ENCODE assay signal across 31 mouse cellular contexts in genomic region chr11:32697695-32698094, GRCm38 (mm10). TPM values are rescaled to one million over a fixed set of nuclear protein-coding genes. Genes with fewer than 3 reads are reported as not detected.
DNase-seq lines count a peak whose midpoint lies in the region; ATAC-seq and TF ChIP-seq lines count a peak whose summit lies in the region.
"Had no signal": no experiment of that assay in that cellular context is flagged by ENCODE, and none has a peak within 500 bp of the region (broad histone marks: within the 10 kb centered on the region; RNA-seq: fewer than 3 reads in every experiment).

No protein-coding gene starts in this region.

- 0 out of 2 replicates have a peak overlapping the region, but pooled peaks have one; percentile 13 for H3K4me2 ChIP-seq in liver, embryonic 11.5 days
- no peak overlapping the region for H3K4me2 ChIP-seq in liver, postnatal 0 days (ENCODE audit: low read depth, low read length)
- H3K4me2 ChIP-seq in forebrain, embryonic 16.5 days (ENCODE audit: low read length), result no peak overlapping the region
- H3K4me2 ChIP-seq: embryonic facial prominence, embryonic 13.5 days; forebrain, embryonic 15.5 days; heart, embryonic 12.5 days; hindbrain, embryonic 13.5 days; liver, embryonic 13.5 days; lung, embryonic 14.5 days; midbrain, embryonic 12.5 days had no signal

- no peak for TF ChIP-seq RAD21 in MEL (IDR thresholded peaks at IDR 0.05; ENCODE audit: low read depth, low read length)

- no peaks in the 10 kb centered on the region for H3K9me3 ChIP-seq in liver, embryonic 11.5 days (ENCODE audit: control insufficient read depth, low read length)
- no peaks in the 10 kb centered on the region for H3K9me3 ChIP-seq in liver, postnatal 0 days (ENCODE audit: low read length)
- no peaks in the 10 kb centered on the region for H3K9me3 ChIP-seq in MEL (replicated peaks; ENCODE audit: insufficient read depth, low read length)
- H3K9me3 ChIP-seq in forebrain, embryonic 16.5 days (ENCODE audit: control insufficient read depth, low read length), result no peaks in the 10 kb centered on the region
- H3K9me3 ChIP-seq: embryonic facial prominence, embryonic 13.5 days; forebrain, embryonic 10.5 days; forebrain, embryonic 15.5 days; heart, embryonic 12.5 days; hindbrain, embryonic 13.5 days; liver, embryonic 13.5 days; midbrain, embryonic 12.5 days had no signal

- TF ChIP-seq EP300 in liver, postnatal 0 days (IDR thresholded peaks at IDR 0.05; ENCODE audit: low read depth), result no peak
- peak; percentile 67 to 79 for TF ChIP-seq EP300 in MEL (IDR thresholded peaks at IDR 0.05; ENCODE audit: low read depth in 1 of 2, low read length in 2 of 2)

- ATAC-seq in liver, embryonic 11.5 days (replicated peaks; ENCODE audit: low FRiP score), result no peak
- no peak for ATAC-seq in liver, postnatal 0 days
- peak; percentile 48; the same call in 1 of the 2 replicates for ATAC-seq in common myeloid progenitor, adult 5-6 weeks (replicated peaks; ENCODE audit: low read depth, poor library complexity, severe bottlenecking)
- no peak for ATAC-seq in forebrain, embryonic 16.5 days
- ATAC-seq: forebrain, embryonic 15.5 days had no signal

- H3K27me3 ChIP-seq in liver, embryonic 11.5 days (replicated peaks; ENCODE audit: control insufficient read depth, insufficient read depth, low read length), result no peaks in the 10 kb centered on the region
- H3K27me3 ChIP-seq in liver, postnatal 0 days (ENCODE audit: insufficient read depth, low read length), result no peaks in the 10 kb centered on the region
- no peaks in the 10 kb centered on the region for H3K27me3 ChIP-seq in MEL (ENCODE audit: control insufficient read depth in 1 of 2, insufficient read depth in 2 of 2, low read length in 2 of 2)
- H3K27me3 ChIP-seq in forebrain, embryonic 16.5 days (replicated peaks; ENCODE audit: control insufficient read depth, insufficient read depth, low read length), result no peaks in the 10 kb centered on the region
- H3K27me3 ChIP-seq: embryonic facial prominence, embryonic 13.5 days; forebrain, embryonic 15.5 days; heart, embryonic 12.5 days; hindbrain, embryonic 13.5 days; liver, embryonic 13.5 days; midbrain, embryonic 12.5 days had no signal

- no peak overlapping the region for H3K4me3 ChIP-seq in liver, embryonic 11.5 days (ENCODE audit: low read depth, low read length)
- H3K4me3 ChIP-seq in liver, postnatal 0 days (ENCODE audit: low read depth, low read length), result no peak overlapping the region
- H3K4me3 ChIP-seq in MEL (ENCODE audit: control insufficient read depth in 1 of 2, insufficient read depth in 1 of 2, low read depth in 2 of 2, low read length in 2 of 2), result no peak overlapping the region
- H3K4me3 ChIP-seq in forebrain, embryonic 16.5 days (replicated peaks; ENCODE audit: low read length), result no peak overlapping the region
- H3K4me3 ChIP-seq: embryonic facial prominence, embryonic 13.5 days; forebrain, embryonic 10.5 days; forebrain, embryonic 15.5 days; heart, embryonic 12.5 days; hindbrain, embryonic 13.5 days; liver, embryonic 13.5 days; midbrain, embryonic 12.5 days; myocyte had no signal

- H3K4me1 ChIP-seq in liver, embryonic 11.5 days (replicated peaks; ENCODE audit: control insufficient read depth, insufficient read depth, low read length), result peaks cover 30% of the 10 kb centered on the region
- H3K4me1 ChIP-seq in liver, postnatal 0 days (ENCODE audit: insufficient read depth), result peaks cover 19% of the 10 kb centered on the region
- peaks cover 11 to 16% of the 10 kb centered on the region in 2 experiments for H3K4me1 ChIP-seq in MEL (ENCODE audit: control insufficient read depth in 1 of 2, insufficient read depth in 2 of 2, low read length in 2 of 2)
- H3K4me1 ChIP-seq in forebrain, embryonic 16.5 days (replicated peaks; ENCODE audit: control insufficient read depth, insufficient read depth, low read length), result peaks cover 11% of the 10 kb centered on the region; the same call in 1 of the 2 replicates

- peaks cover 43% of the 10 kb centered on the region for H3K79me2 ChIP-seq in MEL (ENCODE audit: control insufficient read depth, insufficient read depth, low read length, poor library complexity)

- no peak for TF ChIP-seq POLR2A in MEL (IDR thresholded peaks at IDR 0.05; ENCODE audit: control insufficient read depth in 1 of 2, insufficient read depth in 1 of 2, low read depth in 1 of 2, low read length in 2 of 2, poor library complexity in 1 of 2)

- WGBS in liver, embryonic 11.5 days, result 33% methylated on average over 3 of the region's 3 CpGs
- WGBS in liver, postnatal 0 days (ENCODE audit: insufficient replicate concordance), result 26% methylated on average over 3 of the region's 3 CpGs
- 83% methylated on average over 3 of the region's 3 CpGs for WGBS in forebrain, embryonic 16.5 days

- H3K36me3 ChIP-seq in liver, embryonic 11.5 days (ENCODE audit: control insufficient read depth, insufficient read depth, low read length), result no peaks in the 10 kb centered on the region
- no peaks in the 10 kb centered on the region for H3K36me3 ChIP-seq in liver, postnatal 0 days (replicated peaks; ENCODE audit: insufficient read depth, low read length)
- H3K36me3 ChIP-seq in MEL (ENCODE audit: control insufficient read depth in 1 of 2, insufficient read depth in 2 of 2, low read length in 2 of 2), result peaks cover 0 to 23% of the 10 kb centered on the region in 2 experiments
- no peaks in the 10 kb centered on the region for H3K36me3 ChIP-seq in forebrain, embryonic 16.5 days (ENCODE audit: control insufficient read depth, insufficient read depth)
- H3K36me3 ChIP-seq: embryonic facial prominence, embryonic 13.5 days; forebrain, embryonic 10.5 days; forebrain, embryonic 15.5 days; heart, embryonic 12.5 days; hindbrain, embryonic 13.5 days; liver, embryonic 13.5 days; midbrain, embryonic 12.5 days had no signal

- DNase-seq in liver, embryonic 11.5 days (ENCODE audit: low spot score), result no peak
- DNase-seq in liver, postnatal 0 days, result no peak
- peak; percentile 75 for DNase-seq in MEL (ENCODE audit: low read depth, low spot score)
- peak; percentile 24 for DNase-seq in naive thymus-derived CD4-positive, alpha-beta T cell, adult 2 months (ENCODE audit: low read depth)
- DNase-seq in kidney, postnatal 25 days, result no peak
- DNase-seq: adrenal gland, adult 2 months; cerebellum, adult 11 months; cerebellum, adult 9-10 months; cerebellum, postnatal 36 days; embryo, embryonic 11 days; gastrocnemius, postnatal 10 days; heart, adult 18-20 months; heart, postnatal 4 days; kidney, adult 2 months; kidney, postnatal 10 days; layer of hippocampus, postnatal 36 days; left cerebral cortex, postnatal 4 days; liver, embryonic 13.5 days; lung, embryonic 14.5 days; lung, postnatal 14 days; retina, postnatal 1 day; right cerebral cortex, postnatal 14 days had no signal

- H3K27ac ChIP-seq in liver, embryonic 11.5 days (ENCODE audit: low read depth, low read length), result no peak overlapping the region
- no peak overlapping the region for H3K27ac ChIP-seq in liver, postnatal 0 days (ENCODE audit: low read depth)
- H3K27ac ChIP-seq in MEL (ENCODE audit: control insufficient read depth, low read depth, low read length), result no peak overlapping the region
- no peak overlapping the region for H3K27ac ChIP-seq in forebrain, embryonic 16.5 days (ENCODE audit: low read length)
- H3K27ac ChIP-seq: embryonic facial prominence, embryonic 13.5 days; forebrain, embryonic 10.5 days; forebrain, embryonic 15.5 days; hindbrain, embryonic 13.5 days had no signal

- H3K9ac ChIP-seq in liver, embryonic 11.5 days (ENCODE audit: low read depth, low read length), result no peak overlapping the region
- no peak overlapping the region for H3K9ac ChIP-seq in liver, postnatal 0 days (replicated peaks)
- H3K9ac ChIP-seq in MEL (ENCODE audit: control insufficient read depth, low read depth, low read length, poor library complexity, severe bottlenecking), result no peak overlapping the region
- H3K9ac ChIP-seq in forebrain, embryonic 16.5 days (replicated peaks; ENCODE audit: low read depth, low read length), result no peak overlapping the region
- H3K9ac ChIP-seq: embryonic facial prominence, embryonic 13.5 days; forebrain, embryonic 15.5 days; heart, embryonic 12.5 days; hindbrain, embryonic 13.5 days; liver, embryonic 13.5 days; lung, embryonic 14.5 days; midbrain, embryonic 12.5 days had no signal

- no peak for TF ChIP-seq CTCF in liver, postnatal 0 days (IDR thresholded peaks at IDR 0.05; ENCODE audit: low read depth)
- TF ChIP-seq CTCF in MEL (IDR thresholded peaks at IDR 0.05 in 2 of 3, conservative IDR thresholded peaks at IDR 0.05 in 1 of 3; ENCODE audit: control insufficient read depth in 1 of 3, insufficient read depth in 1 of 3, low read depth in 2 of 3, low read length in 3 of 3, poor library complexity in 1 of 3, severe bottlenecking in 1 of 3), result no peak

TF ChIP-seq in MEL, 35 proteins besides CTCF, POLR2A, EP300 and RAD21 (continues in another document):
- TF ChIP-seq MEF2A (IDR thresholded peaks at IDR 0.05; ENCODE audit: extremely low read depth, insufficient replicate concordance, low read depth, low read length, poor library complexity, severe bottlenecking), result no peak
- no peak for TF ChIP-seq USF1 (IDR thresholded peaks at IDR 0.05; ENCODE audit: low read depth, low read length)
- TF ChIP-seq MAZ (IDR thresholded peaks at IDR 0.05; ENCODE audit: low read depth, low read length), result no peak
- no peak for TF ChIP-seq GABPA (IDR thresholded peaks at IDR 0.05; ENCODE audit: low read depth, low read length)
- no peak for TF ChIP-seq USF2 (IDR thresholded peaks at IDR 0.05; ENCODE audit: borderline replicate concordance in 1 of 2, insufficient read depth in 1 of 2, low read depth in 1 of 2, low read length in 2 of 2)
- TF ChIP-seq E2F4 (IDR thresholded peaks at IDR 0.05; ENCODE audit: borderline replicate concordance, low read depth, low read length), result no peak
- peak; percentile 50; the same call in 1 of the 2 replicates for TF ChIP-seq SIN3A (IDR thresholded peaks at IDR 0.05; ENCODE audit: low read length)
- TF ChIP-seq ZKSCAN1 (IDR thresholded peaks at IDR 0.05; ENCODE audit: low read depth, low read length), result no peak
- TF ChIP-seq ELF1 (IDR thresholded peaks at IDR 0.05; ENCODE audit: low read depth, low read length), result no peak
- peak; percentile 37; the same call in 1 of the 2 replicates for TF ChIP-seq TCF12 (IDR thresholded peaks at IDR 0.05; ENCODE audit: low read depth, low read length)
- peak; percentile 45 for TF ChIP-seq TAL1 (IDR thresholded peaks at IDR 0.05; ENCODE audit: low read length)
- TF ChIP-seq GATA1 (IDR thresholded peaks at IDR 0.05; ENCODE audit: low read depth, low read length), result peak; percentile 63
- no peak for TF ChIP-seq MXI1 (IDR thresholded peaks at IDR 0.05; ENCODE audit: low read depth, low read length)

RNA-seq across cellular contexts. Expression of gene Fbxw11, which starts 55.2 kb away (rescaled TPM):
- polyA plus RNA-seq in liver, embryonic 11.5 days (2014; fragmentation: Nextera tagmentation; extraction: Ambion mirVana), result 44.2 and 54.1 TPM in 2 replicates
- 14.1 and 15.4 TPM in 2 replicates for polyA plus RNA-seq in liver, postnatal 0 days (2015; fragmentation: Nextera tagmentation; extraction: Ambion mirVana)
- total RNA-seq in MEL (2012; rRNA removed), result 53.5 and 59.6 TPM in 2 replicates
- 10 to 100 TPM; 35.4 to 98.5 TPM for polyA plus RNA-seq in MEL (2012; ENCODE audit: insufficient read depth in 1 of 2, insufficient read length in 2 of 2, low read depth in 1 of 2, low replicate concordance in 2 of 2, missing spikeins in 1 of 2)
- 34.6 and 59.2 TPM in 2 replicates for total RNA-seq in common myeloid progenitor, adult 5-6 weeks (2017)
- 125 and 137 TPM in 2 replicates for polyA plus RNA-seq in forebrain, embryonic 16.5 days (2015; fragmentation: Nextera tagmentation; extraction: Ambion mirVana)

Comparison
In these comparisons a context has a peak if more than half of its experiments do, and no peak if none do; other contexts are left out.
1. DNase-seq: peak in MEL (single experiment) and naive thymus-derived CD4-positive, alpha-beta T cell, adult 2 months (single experiment); none in liver, embryonic 11.5 days (single experiment), liver, postnatal 0 days (single experiment) and kidney, postnatal 25 days (0 of 2).